Mouse (Mus musculus): ENCODE results near the gene Hs3st3a1.

Hs3st3a1 gene

GRCm38 (mm10) chr11:64489587-64490433 is 54.7 kb downstream of the Hs3st3a1 start:
- no peak for DNase-seq (ENCODE audit: low read depth in 2 of 2, low spot score in 2 of 2)

- no peak for DNase-seq (ENCODE audit: low read depth in 2 of 2, low spot score in 2 of 2)
Observed at GRCm38 (mm10) chr11:64494448-64494847, 59.3 kb downstream of the Hs3st3a1 start.

GRCm38 (mm10) chr11:64495935-64496334 is 60.8 kb downstream of the Hs3st3a1 start:
- no peak for DNase-seq (ENCODE audit: low read depth in 2 of 2, low spot score in 2 of 2)

GRCm38 (mm10) chr11:64496677-64497076 is 61.5 kb downstream of the Hs3st3a1 start:
- DNase-seq (ENCODE audit: low read depth in 2 of 2, low spot score in 2 of 2): no peak

GRCm38 (mm10) chr11:64500536-64501112 is 65.5 kb downstream of the Hs3st3a1 start:
- DNase-seq (ENCODE audit: low read depth in 2 of 2, low spot score in 2 of 2): no peak

GRCm38 (mm10) chr11:64503040-64503439 is 67.9 kb downstream of the Hs3st3a1 start:
- DNase-seq (ENCODE audit: low read depth in 2 of 2, low spot score in 2 of 2): no peak

- DNase-seq (ENCODE audit: low read depth in 2 of 2, low spot score in 2 of 2): no peak
Observed at GRCm38 (mm10) chr11:64505924-64506323, 70.8 kb downstream of the Hs3st3a1 start.

- DNase-seq (ENCODE audit: low read depth in 2 of 2, low spot score in 2 of 2): no peak
Observed at GRCm38 (mm10) chr11:64507024-64507423, 71.9 kb downstream of the Hs3st3a1 start.

GRCm38 (mm10) chr11:64509106-64509505 is 74.0 kb downstream of the Hs3st3a1 start:
- DNase-seq (ENCODE audit: low read depth in 2 of 2, low spot score in 2 of 2): no peak

GRCm38 (mm10) chr11:64512301-64512700 is 77.2 kb downstream of the Hs3st3a1 start:
- no peak for DNase-seq (ENCODE audit: low read depth in 2 of 2, low spot score in 2 of 2)

- no peak for DNase-seq (ENCODE audit: low read depth in 2 of 2, low spot score in 2 of 2)
Observed at GRCm38 (mm10) chr11:64513419-64513818, 78.3 kb downstream of the Hs3st3a1 start.

GRCm38 (mm10) chr11:64516712-64517589 is 81.8 kb downstream of the Hs3st3a1 start:
- no peak for DNase-seq (ENCODE audit: low read depth in 2 of 2, low spot score in 2 of 2)

GRCm38 (mm10) chr11:64518146-64518841 is 83.2 kb downstream of the Hs3st3a1 start:
- DNase-seq (ENCODE audit: low read depth in 2 of 2, low spot score in 2 of 2): no peak

GRCm38 (mm10) chr11:64523993-64524570 is 89.0 kb downstream of the Hs3st3a1 start:
- DNase-seq (ENCODE audit: low read depth in 2 of 2, low spot score in 2 of 2): no peak

GRCm38 (mm10) chr11:64537230-64537629 is 102.1 kb downstream of the Hs3st3a1 start:
- no peak for DNase-seq (ENCODE audit: low read depth in 2 of 2, low spot score in 2 of 2)

GRCm38 (mm10) chr11:64541866-64542265 is 106.7 kb downstream of the Hs3st3a1 start:
- DNase-seq (ENCODE audit: low read depth in 2 of 2, low spot score in 2 of 2): no peak

GRCm38 (mm10) chr11:64542335-64542734 is 107.2 kb downstream of the Hs3st3a1 start:
- DNase-seq (ENCODE audit: low read depth in 2 of 2, low spot score in 2 of 2): no peak

GRCm38 (mm10) chr11:64543181-64543641 is 108.1 kb downstream of the Hs3st3a1 start:
- DNase-seq (ENCODE audit: low read depth in 2 of 2, low spot score in 2 of 2): no peak

GRCm38 (mm10) chr11:64544236-64544635 is 109.1 kb downstream of the Hs3st3a1 start:
- DNase-seq (ENCODE audit: low read depth in 2 of 2, low spot score in 2 of 2): no peak

- no peak for DNase-seq (ENCODE audit: low read depth in 2 of 2, low spot score in 2 of 2)
Observed at GRCm38 (mm10) chr11:64549380-64549779, 114.2 kb downstream of the Hs3st3a1 start.
